Mouse (Mus musculus): ENCODE measurements around the gene Tmem199. TPM values are rescaled to one million over a fixed set of nuclear protein-coding genes. Genes with fewer than 3 reads are reported as not detected.
A peak's percentile ranks its signal among the peaks of the same experiment; 100 is the strongest.
"Not testable (repeated sequence)": the region's sequence is repeated elsewhere in the genome, so short reads cannot be mapped to it uniquely, and the experiment has no call there.

The Tmem199 gene
- polyA plus RNA-seq, 1 experiment from 2014 or later = 57.0 TPM

DNA sequence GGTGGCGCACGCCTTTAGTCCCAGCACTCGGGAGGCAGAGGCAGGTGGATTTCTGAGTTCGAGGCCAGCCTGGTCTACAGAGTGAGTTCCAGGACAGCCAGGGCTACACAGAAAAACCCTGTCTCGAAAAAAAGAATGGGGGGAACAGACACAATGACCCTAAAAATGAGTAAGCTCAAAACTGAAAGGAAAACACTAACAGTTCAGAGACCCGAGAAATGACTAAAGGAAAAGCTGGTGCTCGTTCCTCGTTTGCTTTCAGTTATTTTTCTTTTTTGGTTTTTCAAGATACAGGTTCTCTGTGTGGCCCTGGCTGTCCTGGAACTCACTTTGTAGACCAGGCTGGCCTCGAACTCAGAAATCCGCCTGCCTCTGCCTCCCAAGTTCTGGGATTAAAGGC is 19.5 kb upstream of the Tmem199 start:
- H3K4me1 ChIP-seq (ENCODE audit: control insufficient read depth, insufficient read depth, low read length) = peaks cover 12% of the 10 kb centered on the region
- H3K4me3 ChIP-seq (ENCODE audit: low read depth, low read length); H3K27me3 ChIP-seq (ENCODE audit: control insufficient read depth, insufficient read depth, low read length); H3K9ac ChIP-seq (ENCODE audit: low read depth, low read length); H3K9me3 ChIP-seq (replicated peaks; ENCODE audit: control insufficient read depth, low read length); ATAC-seq (replicated peaks; ENCODE audit: insufficient number of reproducible peaks, low FRiP score, low TSS enrichment); H3K36me3 ChIP-seq (ENCODE audit: control insufficient read depth, insufficient read depth, low read length); H3K4me2 ChIP-seq: not testable (repeated sequence)
- peak overlapping the region; percentile 76 for H3K27ac ChIP-seq (ENCODE audit: low read depth, low read length)
- WGBS (ENCODE audit: insufficient replicate concordance) = 87% methylated on average over 10 of the region's 10 CpGs

DNA sequence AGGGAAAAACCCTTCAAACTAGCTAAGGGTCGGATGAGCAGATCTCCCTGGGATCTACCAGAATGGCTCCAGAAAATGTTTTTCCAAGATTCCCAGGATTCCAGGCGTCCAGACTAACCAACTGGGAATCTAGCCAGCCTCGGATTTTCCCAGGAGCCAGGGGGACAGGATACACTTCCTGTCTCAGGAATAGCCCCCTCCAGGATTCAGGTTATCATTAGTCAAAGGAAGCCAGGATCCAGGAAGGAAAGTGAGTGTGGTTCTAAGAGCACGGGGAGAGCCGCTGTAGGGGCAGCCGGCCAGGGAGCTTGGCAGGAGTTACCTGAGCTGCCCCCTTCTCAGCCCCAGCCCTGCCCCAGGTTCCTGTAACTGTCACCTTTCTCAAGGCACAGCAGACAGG is 19.1 kb upstream of the Tmem199 start:
- Histone ChIP-seq H3K9ac (ENCODE audit: low read depth, low read length) (no peak overlapping the region), H3K4me2 (peak overlapping the region; percentile 19; the same call in 1 of the 2 replicates), H3K36me3 (ENCODE audit: control insufficient read depth, insufficient read depth, low read length) (peaks cover 11% of the 10 kb centered on the region), H3K27ac (ENCODE audit: low read depth, low read length) (peak overlapping the region; percentile 76), H3K4me1 (ENCODE audit: control insufficient read depth, insufficient read depth, low read length) (peaks cover 12% of the 10 kb centered on the region), H3K27me3 (ENCODE audit: control insufficient read depth, insufficient read depth, low read length) (no peaks in the 10 kb centered on the region), H3K4me3 (ENCODE audit: low read depth, low read length) (no peak overlapping the region), H3K9me3 (replicated peaks; ENCODE audit: control insufficient read depth, low read length) (no peaks in the 10 kb centered on the region)
- WGBS (ENCODE audit: insufficient replicate concordance) = 61% methylated on average over 6 of the region's 6 CpGs
- no peak for ATAC-seq (replicated peaks; ENCODE audit: insufficient number of reproducible peaks, low FRiP score, low TSS enrichment)

DNA sequence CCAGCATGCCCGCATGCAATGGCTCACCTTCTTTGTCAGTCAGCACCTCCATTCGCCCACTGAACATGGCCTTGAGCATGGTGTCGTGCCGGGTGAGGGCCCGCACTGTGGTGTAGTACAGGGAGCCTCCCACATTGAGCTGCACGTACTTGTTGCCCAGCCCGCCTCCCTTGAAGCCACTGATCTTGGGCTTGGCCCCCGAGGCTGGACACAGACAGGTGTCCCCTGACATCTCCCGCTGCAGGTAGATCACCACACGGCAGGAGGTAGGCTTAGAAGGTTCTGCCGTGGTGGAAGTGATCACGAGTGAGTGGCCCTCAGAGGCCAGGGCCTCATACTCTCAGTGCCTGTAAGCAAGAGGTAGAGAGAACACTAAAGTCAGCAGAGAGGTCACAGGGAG is 18.0 kb upstream of the Tmem199 start:
- Histone ChIP-seq H3K36me3 (ENCODE audit: control insufficient read depth, insufficient read depth, low read length) (peaks cover 15% of the 10 kb centered on the region), H3K4me1 (ENCODE audit: control insufficient read depth, insufficient read depth, low read length) (peaks cover 10% of the 10 kb centered on the region), H3K4me3 (ENCODE audit: low read depth, low read length) (no peak overlapping the region), H3K27me3 (ENCODE audit: control insufficient read depth, insufficient read depth, low read length) (no peaks in the 10 kb centered on the region), H3K9me3 (replicated peaks; ENCODE audit: control insufficient read depth, low read length) (no peaks in the 10 kb centered on the region), H3K4me2 (no peak overlapping the region), H3K9ac (ENCODE audit: low read depth, low read length) (no peak overlapping the region), H3K27ac (ENCODE audit: low read depth, low read length) (no peak overlapping the region; the same call in 1 of the 2 replicates)
- WGBS (ENCODE audit: insufficient replicate concordance) = 88% methylated on average over 12 of the region's 12 CpGs
- ATAC-seq (replicated peaks; ENCODE audit: insufficient number of reproducible peaks, low FRiP score, low TSS enrichment) = no peak

DNA sequence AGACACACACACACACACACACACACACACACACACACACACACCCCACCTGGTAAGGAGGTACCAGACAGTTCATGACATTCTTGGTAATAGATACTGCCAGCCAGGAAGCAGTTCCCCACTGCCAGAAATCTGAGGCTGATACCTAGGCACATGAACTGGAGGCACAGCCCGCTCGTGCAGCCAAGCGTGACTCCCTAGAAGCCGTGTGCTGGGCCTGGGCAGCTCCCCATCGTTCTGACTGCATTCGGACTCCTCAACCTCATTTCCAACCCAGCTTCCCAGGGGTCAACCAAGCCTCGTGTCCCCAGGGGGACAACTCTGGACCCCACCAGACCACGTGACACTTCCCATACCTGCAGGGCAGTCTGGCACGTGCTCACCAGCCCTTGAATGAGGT is 16.7 kb upstream of the Tmem199 start:
- peaks cover 4% of the 10 kb centered on the region for H3K4me1 ChIP-seq (ENCODE audit: control insufficient read depth, insufficient read depth, low read length)
- WGBS (ENCODE audit: insufficient replicate concordance) = 84% methylated on average over 9 of the region's 9 CpGs

DNA sequence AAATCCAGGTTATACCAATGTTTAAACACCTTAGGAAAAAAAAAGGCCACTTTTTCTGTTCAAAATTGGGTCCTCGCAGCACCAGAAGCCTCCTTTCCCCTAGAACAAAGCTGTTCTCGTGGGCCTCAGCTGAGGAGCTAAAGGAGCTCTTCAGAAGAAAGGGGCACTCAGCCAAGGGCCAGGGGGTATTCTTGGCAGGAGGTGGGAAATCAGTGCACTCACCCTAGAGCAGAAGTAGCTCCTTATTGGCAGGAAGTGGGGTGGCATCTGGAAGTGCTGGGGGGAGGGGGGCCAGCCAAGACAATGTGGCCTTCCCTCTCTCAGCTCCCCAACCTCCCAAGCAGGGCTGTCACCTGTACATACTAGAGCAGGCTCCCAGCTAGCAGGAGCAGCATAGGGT is 12.9 kb upstream of the Tmem199 start:
- H3K9me3 ChIP-seq (replicated peaks; ENCODE audit: control insufficient read depth, low read length) = no peaks in the 10 kb centered on the region
- peaks cover 44% of the 10 kb centered on the region for H3K36me3 ChIP-seq (ENCODE audit: control insufficient read depth, insufficient read depth, low read length)
- no peak overlapping the region for H3K4me3 ChIP-seq (ENCODE audit: low read depth, low read length)
- no peak overlapping the region for H3K4me2 ChIP-seq
- no peak overlapping the region for H3K9ac ChIP-seq (ENCODE audit: low read depth, low read length)
- H3K27me3 ChIP-seq (ENCODE audit: control insufficient read depth, insufficient read depth, low read length) = no peaks in the 10 kb centered on the region
- no peaks in the 10 kb centered on the region for H3K4me1 ChIP-seq (ENCODE audit: control insufficient read depth, insufficient read depth, low read length)
- 91% methylated on average over 2 of the region's 2 CpGs for WGBS (ENCODE audit: insufficient replicate concordance)
- H3K27ac ChIP-seq (ENCODE audit: low read depth, low read length) = no peak overlapping the region
- no peak for ATAC-seq (replicated peaks; ENCODE audit: insufficient number of reproducible peaks, low FRiP score, low TSS enrichment)

More for the DNA sequence above, 16.7 kb upstream of the Tmem199 start:
- Histone ChIP-seq H3K4me3 (ENCODE audit: low read depth, low read length) (no peak overlapping the region), H3K27me3 (ENCODE audit: control insufficient read depth, insufficient read depth, low read length) (no peaks in the 10 kb centered on the region), H3K36me3 (ENCODE audit: control insufficient read depth, insufficient read depth, low read length) (peaks cover 26% of the 10 kb centered on the region), H3K27ac (ENCODE audit: low read depth, low read length) (no peak overlapping the region), H3K9me3 (replicated peaks; ENCODE audit: control insufficient read depth, low read length) (no peaks in the 10 kb centered on the region), H3K9ac (ENCODE audit: low read depth, low read length) (no peak overlapping the region), H3K4me2 (no peak overlapping the region)
- no peak for ATAC-seq (replicated peaks; ENCODE audit: insufficient number of reproducible peaks, low FRiP score, low TSS enrichment)

DNA sequence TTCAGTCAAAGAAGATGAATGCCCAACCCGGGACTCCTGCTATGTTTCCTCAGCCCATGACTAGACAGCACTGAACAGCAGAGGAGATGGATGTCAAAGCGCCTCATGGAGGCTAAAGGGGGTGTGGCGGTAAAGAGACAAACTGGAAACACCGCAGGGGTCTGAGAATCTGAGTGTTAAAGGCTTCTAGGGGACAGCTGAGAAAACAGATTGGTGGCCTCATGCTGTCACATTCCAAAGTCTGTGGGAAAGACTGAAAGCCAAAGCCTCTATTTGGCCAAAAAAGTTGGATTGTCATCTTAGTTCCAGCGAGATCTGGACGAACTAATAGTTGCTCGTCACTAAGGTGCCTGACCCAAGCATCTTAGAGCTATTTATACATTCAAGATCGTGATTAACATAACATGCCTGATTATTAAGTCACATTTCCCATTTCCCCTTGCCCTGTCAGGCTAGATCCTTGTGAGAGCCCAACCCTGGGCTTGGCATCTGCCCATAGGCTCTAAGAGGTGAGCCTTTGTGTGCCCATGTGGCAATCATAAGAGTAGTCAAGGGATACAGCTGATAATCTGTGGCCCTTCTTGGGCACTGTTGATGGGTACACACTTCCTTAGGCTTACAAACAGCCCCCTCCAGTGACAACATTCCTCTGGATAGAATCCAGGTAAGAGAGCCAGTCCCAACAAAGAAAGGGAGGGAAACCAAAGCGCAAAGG is 11.4 kb upstream of the Tmem199 start:
- 75% methylated on average over 9 of the region's 9 CpGs for WGBS (ENCODE audit: insufficient replicate concordance)
- H3K27ac ChIP-seq (ENCODE audit: low read depth, low read length) = no peak overlapping the region
- H3K36me3 ChIP-seq (ENCODE audit: control insufficient read depth, insufficient read depth, low read length) = peaks cover 49% of the 10 kb centered on the region
- no peak overlapping the region for H3K4me2 ChIP-seq
- no peak overlapping the region for H3K4me3 ChIP-seq (ENCODE audit: low read depth, low read length)
- H3K9me3 ChIP-seq (replicated peaks; ENCODE audit: control insufficient read depth, low read length) = no peaks in the 10 kb centered on the region
- H3K9ac ChIP-seq (ENCODE audit: low read depth, low read length) = no peak overlapping the region
- H3K4me1 ChIP-seq (ENCODE audit: control insufficient read depth, insufficient read depth, low read length) = no peaks in the 10 kb centered on the region
- no peak for ATAC-seq (replicated peaks; ENCODE audit: insufficient number of reproducible peaks, low FRiP score, low TSS enrichment)
- no peaks in the 10 kb centered on the region for H3K27me3 ChIP-seq (ENCODE audit: control insufficient read depth, insufficient read depth, low read length)

DNA sequence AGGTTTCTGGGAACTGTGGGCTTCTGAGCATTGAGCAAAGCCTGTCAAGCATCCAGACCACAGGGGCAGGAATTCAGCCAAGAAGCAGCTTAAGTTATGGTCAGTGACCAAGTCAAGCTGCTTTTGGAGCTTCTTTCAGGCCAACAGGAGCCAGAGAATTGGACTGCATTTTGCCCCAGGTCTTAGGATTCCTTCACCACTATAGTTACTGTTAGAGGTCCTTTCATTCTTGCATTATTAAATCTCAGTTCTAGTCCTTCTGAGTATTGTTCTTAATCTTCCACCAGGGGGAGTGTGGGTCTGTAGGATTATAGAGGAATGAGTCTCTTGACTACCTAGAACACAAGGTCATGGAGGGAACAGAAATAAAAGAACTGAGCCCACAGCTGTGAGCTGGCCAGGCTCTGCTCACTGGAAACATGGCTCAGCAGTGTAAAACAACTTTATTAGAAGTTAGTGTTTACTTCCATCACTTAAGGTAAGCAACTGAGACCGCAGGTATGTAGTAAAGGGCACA is 10.6 kb upstream of the Tmem199 start:
- Histone ChIP-seq H3K27me3 (ENCODE audit: control insufficient read depth, insufficient read depth, low read length) (no peaks in the 10 kb centered on the region), H3K4me3 (ENCODE audit: low read depth, low read length) (no peak overlapping the region), H3K4me1 (ENCODE audit: control insufficient read depth, insufficient read depth, low read length) (no peaks in the 10 kb centered on the region), H3K4me2 (no peak overlapping the region), H3K27ac (ENCODE audit: low read depth, low read length) (no peak overlapping the region), H3K36me3 (ENCODE audit: control insufficient read depth, insufficient read depth, low read length) (peaks cover 58% of the 10 kb centered on the region), H3K9me3 (replicated peaks; ENCODE audit: control insufficient read depth, low read length) (no peaks in the 10 kb centered on the region), H3K9ac (ENCODE audit: low read depth, low read length) (no peak overlapping the region)
- no peak for ATAC-seq (replicated peaks; ENCODE audit: insufficient number of reproducible peaks, low FRiP score, low TSS enrichment)
- WGBS (ENCODE audit: insufficient replicate concordance) = 87% methylated on average over 1 of the region's 1 CpGs

DNA sequence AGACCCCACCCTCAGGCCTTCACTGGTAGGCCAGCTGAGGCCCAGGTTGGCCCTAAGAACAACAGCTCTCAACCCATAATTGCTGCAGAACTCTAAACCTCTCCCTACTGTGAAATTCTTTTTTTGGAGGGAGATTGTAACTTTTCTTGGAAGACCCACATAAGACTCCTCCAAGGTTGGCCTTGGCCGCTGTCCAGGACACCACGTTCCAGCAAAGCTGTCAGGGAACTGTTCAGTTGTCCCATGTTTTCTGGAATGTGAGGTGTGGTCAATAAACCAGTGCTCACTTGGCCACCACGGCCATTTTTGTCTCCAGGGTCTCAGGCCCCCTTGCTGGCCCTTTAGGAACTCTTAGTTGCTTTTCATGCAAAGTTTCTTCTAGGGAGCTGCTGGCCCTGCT is 9.9 kb upstream of the Tmem199 start:
- H3K36me3 ChIP-seq (ENCODE audit: control insufficient read depth, insufficient read depth, low read length) = peaks cover 60% of the 10 kb centered on the region

DNA sequence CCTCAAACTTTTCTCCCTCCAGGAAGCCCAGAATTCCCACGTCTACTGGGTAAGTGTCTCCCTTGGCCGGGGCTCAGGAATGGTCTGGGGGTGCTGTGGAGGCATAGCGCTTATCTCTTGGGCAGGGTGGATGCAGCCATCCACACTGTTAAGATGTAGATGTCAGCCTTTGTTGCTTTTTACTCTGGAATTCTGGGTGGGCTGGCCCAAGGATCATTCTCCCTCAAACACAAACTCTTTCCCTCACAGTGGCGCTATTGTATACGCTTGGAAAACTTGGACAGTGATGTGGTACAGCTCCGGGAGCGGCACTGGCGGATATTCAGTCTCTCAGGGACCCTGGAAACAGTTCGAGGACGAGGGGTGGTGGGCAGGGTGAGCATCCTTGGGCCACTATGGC is 7.0 kb upstream of the Tmem199 start:
- no peak for ATAC-seq (replicated peaks; ENCODE audit: insufficient number of reproducible peaks, low FRiP score, low TSS enrichment)
- 85% methylated on average over 10 of the region's 10 CpGs for WGBS (ENCODE audit: insufficient replicate concordance)
- Histone ChIP-seq H3K36me3 (ENCODE audit: control insufficient read depth, insufficient read depth, low read length) (peaks cover 56% of the 10 kb centered on the region), H3K4me2 (no peak overlapping the region), H3K4me3 (ENCODE audit: low read depth, low read length) (no peak overlapping the region), H3K27ac (ENCODE audit: low read depth, low read length) (no peak overlapping the region), H3K4me1 (ENCODE audit: control insufficient read depth, insufficient read depth, low read length) (no peaks in the 10 kb centered on the region), H3K9ac (ENCODE audit: low read depth, low read length) (no peak overlapping the region), H3K9me3 (replicated peaks; ENCODE audit: control insufficient read depth, low read length) (no peaks in the 10 kb centered on the region), H3K27me3 (ENCODE audit: control insufficient read depth, insufficient read depth, low read length) (no peaks in the 10 kb centered on the region)

More for the DNA sequence above, 9.9 kb upstream of the Tmem199 start:
- no peaks in the 10 kb centered on the region for H3K4me1 ChIP-seq (ENCODE audit: control insufficient read depth, insufficient read depth, low read length)
- H3K4me3 ChIP-seq (ENCODE audit: low read depth, low read length) = no peak overlapping the region
- no peak overlapping the region for H3K9ac ChIP-seq (ENCODE audit: low read depth, low read length)
- H3K4me2 ChIP-seq = no peak overlapping the region
- 87% methylated on average over 3 of the region's 3 CpGs for WGBS (ENCODE audit: insufficient replicate concordance)
- H3K27me3 ChIP-seq (ENCODE audit: control insufficient read depth, insufficient read depth, low read length) = no peaks in the 10 kb centered on the region
- H3K27ac ChIP-seq (ENCODE audit: low read depth, low read length) = no peak overlapping the region
- ATAC-seq (replicated peaks; ENCODE audit: insufficient number of reproducible peaks, low FRiP score, low TSS enrichment) = no peak
- no peaks in the 10 kb centered on the region for H3K9me3 ChIP-seq (replicated peaks; ENCODE audit: control insufficient read depth, low read length)
